Mouse (Mus musculus): ENCODE data around the gene Syndig1. TPM values are rescaled to one million over a fixed set of nuclear protein-coding genes. Genes with fewer than 3 reads are reported as not detected.

Gene Syndig1
- total and polyA plus RNA-seq, 2 experiments from 2014 or later = 39.2 to 51.1 TPM

- Histone ChIP-seq H3K9ac (replicated peaks; ENCODE audit: low read length) (no peak overlapping the region), H3K4me2 (ENCODE audit: low read depth, low read length) (no peak overlapping the region), H3K36me3 (ENCODE audit: insufficient read depth, low read length) (no peaks in the 10 kb centered on the region), H3K27ac (no peak overlapping the region), H3K9me3 (ENCODE audit: low read length) (no peaks in the 10 kb centered on the region), H3K4me1 (ENCODE audit: insufficient read depth, low read length) (no peaks in the 10 kb centered on the region), H3K4me3 (ENCODE audit: low read length) (no peak overlapping the region), H3K27me3 (ENCODE audit: insufficient read depth, low read length) (no peaks in the 10 kb centered on the region)
- ATAC-seq (0 out of 2 replicates have a peak, but pooled peaks have one; percentile 27), DNase-seq (ENCODE audit: low spot score) (no peak)
- TF ChIP-seq CTCF (IDR thresholded peaks at IDR 0.05; ENCODE audit: low read depth) = no peak
- 85% methylated on average over 1 of the region's 1 CpGs for WGBS
Measured at GRCm38 (mm10) chr2:149900606-149901005, 71.6 kb downstream of the Syndig1 start.

GRCm38 (mm10) chr2:149904405-149904804 lies 75.4 kb downstream of the Syndig1 start:
- DNase-seq (ENCODE audit: low spot score) (no peak), ATAC-seq (no peak)
- H3K36me3 ChIP-seq (ENCODE audit: insufficient read depth, low read length) = no peaks in the 10 kb centered on the region
- TF ChIP-seq CTCF (IDR thresholded peaks at IDR 0.05; ENCODE audit: low read depth) = no peak
- H3K4me3 ChIP-seq (ENCODE audit: low read length) = no peak overlapping the region
- no peak overlapping the region for H3K4me2 ChIP-seq (ENCODE audit: low read depth, low read length)
- H3K9ac ChIP-seq (replicated peaks; ENCODE audit: low read length) = no peak overlapping the region
- 84% methylated on average over 1 of the region's 1 CpGs for WGBS
- H3K27ac ChIP-seq = no peak overlapping the region
- H3K9me3 ChIP-seq (ENCODE audit: low read length) = no peaks in the 10 kb centered on the region
- H3K4me1 ChIP-seq (ENCODE audit: insufficient read depth, low read length) = no peaks in the 10 kb centered on the region
- H3K27me3 ChIP-seq (ENCODE audit: insufficient read depth, low read length) = no peaks in the 10 kb centered on the region

GRCm38 (mm10) chr2:149906694-149907093 lies 77.7 kb downstream of the Syndig1 start:
- 85% methylated on average over 3 of the region's 3 CpGs for WGBS
- no peaks in the 10 kb centered on the region for H3K9me3 ChIP-seq (ENCODE audit: low read length)
- H3K9ac ChIP-seq (replicated peaks; ENCODE audit: low read length) = no peak overlapping the region
- no peak for DNase-seq (ENCODE audit: low spot score)
- H3K4me2 ChIP-seq (ENCODE audit: low read depth, low read length) = no peak overlapping the region
- no peak overlapping the region for H3K27ac ChIP-seq
- H3K4me1 ChIP-seq (ENCODE audit: insufficient read depth, low read length) = no peaks in the 10 kb centered on the region
- H3K27me3 ChIP-seq (ENCODE audit: insufficient read depth, low read length) = no peaks in the 10 kb centered on the region
- H3K4me3 ChIP-seq (ENCODE audit: low read length) = no peak overlapping the region
- ATAC-seq = no peak
- TF ChIP-seq CTCF (IDR thresholded peaks at IDR 0.05; ENCODE audit: low read depth) = no peak
- H3K36me3 ChIP-seq (ENCODE audit: insufficient read depth, low read length) = no peaks in the 10 kb centered on the region

- H3K27ac ChIP-seq = no peak overlapping the region
- no peak overlapping the region for H3K4me3 ChIP-seq (ENCODE audit: low read length)
- H3K36me3 ChIP-seq (ENCODE audit: insufficient read depth, low read length) = no peaks in the 10 kb centered on the region
- no peaks in the 10 kb centered on the region for H3K27me3 ChIP-seq (ENCODE audit: insufficient read depth, low read length)
- H3K9ac ChIP-seq (replicated peaks; ENCODE audit: low read length) = no peak overlapping the region
- TF ChIP-seq CTCF (IDR thresholded peaks at IDR 0.05; ENCODE audit: low read depth) = no peak
- DNase-seq (ENCODE audit: low spot score) = no peak
- H3K9me3 ChIP-seq (ENCODE audit: low read length) = no peaks in the 10 kb centered on the region
- H3K4me2 ChIP-seq (ENCODE audit: low read depth, low read length) = no peak overlapping the region
- no peaks in the 10 kb centered on the region for H3K4me1 ChIP-seq (ENCODE audit: insufficient read depth, low read length)
- 90% methylated on average over 3 of the region's 3 CpGs for WGBS
- ATAC-seq = no peak
Measured at GRCm38 (mm10) chr2:149917162-149917561, 88.2 kb downstream of the Syndig1 start.

GRCm38 (mm10) chr2:149923561-149923960 lies 94.5 kb downstream of the Syndig1 start:
- Histone ChIP-seq H3K4me3 (ENCODE audit: low read length) (no peak overlapping the region), H3K9ac (replicated peaks; ENCODE audit: low read length) (no peak overlapping the region), H3K27me3 (ENCODE audit: insufficient read depth, low read length) (no peaks in the 10 kb centered on the region), H3K4me1 (ENCODE audit: insufficient read depth, low read length) (no peaks in the 10 kb centered on the region), H3K4me2 (ENCODE audit: low read depth, low read length) (no peak overlapping the region), H3K36me3 (ENCODE audit: insufficient read depth, low read length) (no peaks in the 10 kb centered on the region), H3K27ac (no peak overlapping the region), H3K9me3 (ENCODE audit: low read length) (no peaks in the 10 kb centered on the region)
- no peak for TF ChIP-seq CTCF (IDR thresholded peaks at IDR 0.05; ENCODE audit: low read depth)
- DNase-seq (ENCODE audit: low spot score) = no peak
- WGBS = 61% methylated on average over 2 of the region's 2 CpGs
- no peak for ATAC-seq

- DNase-seq (ENCODE audit: low spot score) (no peak), ATAC-seq (no peak)
- Histone ChIP-seq H3K36me3 (ENCODE audit: insufficient read depth, low read length) (no peaks in the 10 kb centered on the region), H3K4me3 (ENCODE audit: low read length) (no peak overlapping the region), H3K4me2 (ENCODE audit: low read depth, low read length) (no peak overlapping the region), H3K27ac (no peak overlapping the region), H3K27me3 (ENCODE audit: insufficient read depth, low read length) (no peaks in the 10 kb centered on the region), H3K9ac (replicated peaks; ENCODE audit: low read length) (no peak overlapping the region), H3K4me1 (ENCODE audit: insufficient read depth, low read length) (no peaks in the 10 kb centered on the region), H3K9me3 (ENCODE audit: low read length) (no peaks in the 10 kb centered on the region)
- TF ChIP-seq CTCF (IDR thresholded peaks at IDR 0.05; ENCODE audit: low read depth) = no peak
- WGBS = 81% methylated on average over 2 of the region's 2 CpGs
Measured at GRCm38 (mm10) chr2:149925911-149926310, 96.9 kb downstream of the Syndig1 start.

- H3K4me3 ChIP-seq (ENCODE audit: low read length) = no peak overlapping the region
Measured at GRCm38 (mm10) chr2:149927001-149927400, 98.0 kb downstream of the Syndig1 start.

More at GRCm38 (mm10) chr2:149927001-149927400, 98.0 kb downstream of the Syndig1 start:
- TF ChIP-seq CTCF (IDR thresholded peaks at IDR 0.05; ENCODE audit: low read depth) = no peak
- no peak overlapping the region for H3K27ac ChIP-seq
- no peak for DNase-seq (ENCODE audit: low spot score)
- H3K9ac ChIP-seq (replicated peaks; ENCODE audit: low read length) = no peak overlapping the region
- ATAC-seq = no peak
- no peaks in the 10 kb centered on the region for H3K27me3 ChIP-seq (ENCODE audit: insufficient read depth, low read length)
- no peak overlapping the region for H3K4me2 ChIP-seq (ENCODE audit: low read depth, low read length)
- no peaks in the 10 kb centered on the region for H3K9me3 ChIP-seq (ENCODE audit: low read length)
- H3K36me3 ChIP-seq (ENCODE audit: insufficient read depth, low read length) = no peaks in the 10 kb centered on the region
- H3K4me1 ChIP-seq (ENCODE audit: insufficient read depth, low read length) = no peaks in the 10 kb centered on the region

Measured in hindbrain, postnatal 0 days (tissue).